Mouse (Mus musculus): ENCODE data around the gene Hes1.

DNA sequence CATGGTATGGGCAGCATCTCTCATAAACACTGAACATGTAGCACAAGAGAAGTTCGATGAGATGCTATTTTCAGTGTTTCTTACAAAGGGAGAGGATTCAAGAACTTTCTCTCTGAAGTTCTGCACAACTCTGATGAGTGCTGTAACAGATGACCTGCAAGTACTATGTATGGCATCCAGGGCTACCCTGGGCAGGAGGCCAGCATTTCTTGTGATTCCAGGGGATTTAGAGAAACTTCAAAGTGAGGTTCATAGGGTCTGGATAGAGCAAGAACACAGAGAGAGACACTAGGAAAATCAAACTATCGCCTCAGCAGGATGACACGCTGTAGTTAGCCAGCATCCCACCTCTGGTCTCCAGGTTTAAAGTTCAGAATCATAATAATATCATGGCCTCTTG lies 31.9 kb downstream of the Hes1 start:
- TF ChIP-seq CTCF (IDR thresholded peaks at IDR 0.05) (no peak), EP300 (IDR thresholded peaks at IDR 0.05; ENCODE audit: insufficient read depth, low read depth, low read length) (no peak), POLR2A (IDR thresholded peaks at IDR 0.05; ENCODE audit: insufficient read depth, low read depth, low read length) (no peak)
